Mouse (Mus musculus): ENCODE data around the gene Gata5. TPM values are rescaled to one million over a fixed set of nuclear protein-coding genes. Genes with fewer than 3 reads are reported as not detected.

The Gata5 gene
- polyA plus RNA-seq, 1 experiment from 2014 or later, result 42.7 TPM

- H3K4me1 ChIP-seq (ENCODE audit: insufficient read depth), result peaks cover 26% of the 10 kb centered on the region
- peak within 1 kb of the TSS; percentile 43 for H3K4me2 ChIP-seq
- H3K9ac ChIP-seq, result no peak within 1 kb of the TSS
- WGBS, result 40% methylated on average over 16 of the region's 16 CpGs
- peak within 1 kb of the TSS; percentile 73 for H3K27ac ChIP-seq (ENCODE audit: low read depth)
- TF ChIP-seq CTCF (IDR thresholded peaks at IDR 0.05; ENCODE audit: low read depth), result no peak
- no peaks in the 10 kb centered on the region for H3K36me3 ChIP-seq (ENCODE audit: insufficient read depth)
- no peaks in the 10 kb centered on the region for H3K27me3 ChIP-seq (ENCODE audit: insufficient read depth, low read length)
- no peaks in the 10 kb centered on the region for H3K9me3 ChIP-seq (ENCODE audit: low read depth, low read length)
- DNase-seq, result peak; percentile 88
- peak within 1 kb of the TSS; percentile 7; the same call in 1 of the 2 replicates for H3K4me3 ChIP-seq (ENCODE audit: low read depth, low read length)
- peak; percentile 60 for ATAC-seq (ENCODE audit: insufficient read depth)
Observed at GRCm38 (mm10) chr2:180289440-180290108, 44.9 kb downstream of the Gata5 start, which contains the start of gene Rbbp8nl. Gene Rbbp8nl (minus strand): TSS chr2:180289879.

- TF ChIP-seq CTCF (IDR thresholded peaks at IDR 0.05; ENCODE audit: low read depth), result no peak
- WGBS, result 42% methylated on average over 11 of the region's 11 CpGs
Observed at GRCm38 (mm10) chr2:180288966-180289365, 45.5 kb downstream of the Gata5 start.

GRCm38 (mm10) chr2:180279321-180279720 is 55.2 kb downstream of the Gata5 start:
- Histone ChIP-seq H3K4me3 (ENCODE audit: low read depth, low read length) (no peak overlapping the region), H3K9me3 (ENCODE audit: low read depth, low read length) (no peaks in the 10 kb centered on the region), H3K36me3 (ENCODE audit: insufficient read depth) (no peaks in the 10 kb centered on the region), H3K4me2 (no peak overlapping the region), H3K9ac (no peak overlapping the region), H3K27me3 (ENCODE audit: insufficient read depth, low read length) (no peaks in the 10 kb centered on the region), H3K4me1 (ENCODE audit: insufficient read depth) (peaks cover 20% of the 10 kb centered on the region), H3K27ac (ENCODE audit: low read depth) (no peak overlapping the region)
- ATAC-seq (ENCODE audit: insufficient read depth) (no peak), DNase-seq (no peak)
- 80% methylated on average over 8 of the region's 8 CpGs for WGBS
- TF ChIP-seq CTCF (IDR thresholded peaks at IDR 0.05; ENCODE audit: low read depth), result no peak

More at GRCm38 (mm10) chr2:180288966-180289365, 45.5 kb downstream of the Gata5 start:
- H3K4me1 ChIP-seq (ENCODE audit: insufficient read depth), result peaks cover 26% of the 10 kb centered on the region
- H3K9ac ChIP-seq, result no peak overlapping the region
- DNase-seq, result no peak
- peak overlapping the region; percentile 7; the same call in 1 of the 2 replicates for H3K4me3 ChIP-seq (ENCODE audit: low read depth, low read length)
- peak overlapping the region; percentile 43 for H3K4me2 ChIP-seq
- no peak; the same call in 1 of the 2 replicates for ATAC-seq (ENCODE audit: insufficient read depth)
- no peaks in the 10 kb centered on the region for H3K9me3 ChIP-seq (ENCODE audit: low read depth, low read length)
- H3K27ac ChIP-seq (ENCODE audit: low read depth), result peak overlapping the region; percentile 73
- H3K27me3 ChIP-seq (ENCODE audit: insufficient read depth, low read length), result no peaks in the 10 kb centered on the region
- H3K36me3 ChIP-seq (ENCODE audit: insufficient read depth), result no peaks in the 10 kb centered on the region

GRCm38 (mm10) chr2:180277773-180278320 is 56.7 kb downstream of the Gata5 start:
- no peak for TF ChIP-seq CTCF (IDR thresholded peaks at IDR 0.05; ENCODE audit: low read depth)
- Histone ChIP-seq H3K27ac (ENCODE audit: low read depth) (peak overlapping the region; percentile 78), H3K4me2 (no peak overlapping the region), H3K9me3 (ENCODE audit: low read depth, low read length) (no peaks in the 10 kb centered on the region), H3K27me3 (ENCODE audit: insufficient read depth, low read length) (no peaks in the 10 kb centered on the region), H3K36me3 (ENCODE audit: insufficient read depth) (no peaks in the 10 kb centered on the region), H3K4me1 (ENCODE audit: insufficient read depth) (peaks cover 22% of the 10 kb centered on the region), H3K4me3 (ENCODE audit: low read depth, low read length) (no peak overlapping the region), H3K9ac (no peak overlapping the region)
- DNase-seq (no peak), ATAC-seq (ENCODE audit: insufficient read depth) (no peak)
- WGBS, result 57% methylated on average over 8 of the region's 8 CpGs

- H3K9ac ChIP-seq, result no peak overlapping the region
- no peak for ATAC-seq (ENCODE audit: insufficient read depth)
- peak overlapping the region; percentile 43; the same call in 1 of the 2 replicates for H3K4me2 ChIP-seq
- H3K9me3 ChIP-seq (ENCODE audit: low read depth, low read length), result no peaks in the 10 kb centered on the region
- TF ChIP-seq CTCF (IDR thresholded peaks at IDR 0.05; ENCODE audit: low read depth), result no peak
- H3K4me1 ChIP-seq (ENCODE audit: insufficient read depth), result peaks cover 22% of the 10 kb centered on the region
- H3K36me3 ChIP-seq (ENCODE audit: insufficient read depth), result no peaks in the 10 kb centered on the region
- H3K4me3 ChIP-seq (ENCODE audit: low read depth, low read length), result no peak overlapping the region
- WGBS, result 34% methylated on average over 8 of the region's 8 CpGs
- H3K27me3 ChIP-seq (ENCODE audit: insufficient read depth, low read length), result no peaks in the 10 kb centered on the region
- peak overlapping the region; percentile 78; the same call in 1 of the 2 replicates for H3K27ac ChIP-seq (ENCODE audit: low read depth)
- peak; percentile 63 for DNase-seq
Observed at GRCm38 (mm10) chr2:180276851-180277259, 57.6 kb downstream of the Gata5 start.

- Histone ChIP-seq H3K4me1 (ENCODE audit: insufficient read depth) (peaks cover 22% of the 10 kb centered on the region), H3K27me3 (ENCODE audit: insufficient read depth, low read length) (no peaks in the 10 kb centered on the region), H3K9me3 (ENCODE audit: low read depth, low read length) (no peaks in the 10 kb centered on the region), H3K27ac (ENCODE audit: low read depth) (peak overlapping the region; percentile 78), H3K9ac (no peak overlapping the region), H3K4me3 (ENCODE audit: low read depth, low read length) (no peak overlapping the region), H3K36me3 (ENCODE audit: insufficient read depth) (no peaks in the 10 kb centered on the region), H3K4me2 (peak overlapping the region; percentile 43)
- TF ChIP-seq CTCF (IDR thresholded peaks at IDR 0.05; ENCODE audit: low read depth), result peak; percentile 9; the same call in 1 of the 2 replicates
- no peak for ATAC-seq (ENCODE audit: insufficient read depth)
- WGBS, result 33% methylated on average over 4 of the region's 4 CpGs
- DNase-seq, result no peak
Observed at GRCm38 (mm10) chr2:180276385-180276784, 58.1 kb downstream of the Gata5 start.

- peak; percentile 98 for TF ChIP-seq CTCF (IDR thresholded peaks at IDR 0.05; ENCODE audit: low read depth)
- Histone ChIP-seq H3K4me2 (peak overlapping the region; percentile 43), H3K4me3 (ENCODE audit: low read depth, low read length) (no peak overlapping the region), H3K27me3 (ENCODE audit: insufficient read depth, low read length) (no peaks in the 10 kb centered on the region), H3K9ac (no peak overlapping the region), H3K36me3 (ENCODE audit: insufficient read depth) (no peaks in the 10 kb centered on the region), H3K9me3 (ENCODE audit: low read depth, low read length) (no peaks in the 10 kb centered on the region), H3K4me1 (ENCODE audit: insufficient read depth) (peaks cover 22% of the 10 kb centered on the region), H3K27ac (ENCODE audit: low read depth) (peak overlapping the region; percentile 78)
- DNase-seq (peak; percentile 97), ATAC-seq (ENCODE audit: insufficient read depth) (peak; percentile 75)
- under 1% methylated on average over 8 of the region's 8 CpGs for WGBS
Observed at GRCm38 (mm10) chr2:180275836-180276235, 58.7 kb downstream of the Gata5 start.

Other genes starting within 250 kb of the Gata5 start
- gene Hrh3, start 230.2 kb downstream of the Gata5 start, polyA plus RNA-seq (2014; fragmentation: Nextera tagmentation; extraction: Ambion mirVana), result not detected in 2 replicates
- gene Osbpl2, start 215.4 kb downstream of the Gata5 start, polyA plus RNA-seq (2014; fragmentation: Nextera tagmentation; extraction: Ambion mirVana), result 30.9 and 31.1 TPM in 2 replicates
- 160 and 163 TPM in 2 replicates for gene Adrm1, start 163.2 kb downstream of the Gata5 start, polyA plus RNA-seq (2014; fragmentation: Nextera tagmentation; extraction: Ambion mirVana)
- 95.0 and 95.1 TPM in 2 replicates for gene Lama5, start 108.8 kb downstream of the Gata5 start, polyA plus RNA-seq (2014; fragmentation: Nextera tagmentation; extraction: Ambion mirVana)
- gene Rps21, start 77.3 kb downstream of the Gata5 start, polyA plus RNA-seq (2014; fragmentation: Nextera tagmentation; extraction: Ambion mirVana), result 630 and 724 TPM in 2 replicates
- 24.0 and 25.6 TPM in 2 replicates for gene Cables2, start 61.2 kb downstream of the Gata5 start, polyA plus RNA-seq (2014; fragmentation: Nextera tagmentation; extraction: Ambion mirVana)
- gene Rbbp8nl, start 44.8 kb downstream of the Gata5 start, polyA plus RNA-seq (2014; fragmentation: Nextera tagmentation; extraction: Ambion mirVana), result 1.9 and 2.3 TPM in 2 replicates
- gene Slco4a1, start 121.5 kb upstream of the Gata5 start, polyA plus RNA-seq (2014; fragmentation: Nextera tagmentation; extraction: Ambion mirVana), result 0.39 and 0.47 TPM in 2 replicates
- gene Ntsr1, start 165.3 kb upstream of the Gata5 start, polyA plus RNA-seq (2014; fragmentation: Nextera tagmentation; extraction: Ambion mirVana), result 2.6 and 3.0 TPM in 2 replicates
- 34.7 and 39.0 TPM in 2 replicates for gene Mrgbp, start 246.6 kb upstream of the Gata5 start, polyA plus RNA-seq (2014; fragmentation: Nextera tagmentation; extraction: Ambion mirVana)